ENCODE assay signal across 22 mouse cellular contexts in genomic region chr7:133085408-133085807, GRCm38 (mm10). TPM values are rescaled to one million over a fixed set of nuclear protein-coding genes. Genes with fewer than 3 reads are reported as not detected.
"Had no signal": no experiment of that assay in that cellular context is flagged by ENCODE, and none has a peak within 500 bp of the region (broad histone marks: within the 10 kb centered on the region; RNA-seq: fewer than 3 reads in every experiment).

No protein-coding gene starts in this region.

- DNase-seq: kidney, adult 8-10 months; kidney, postnatal 10 days; kidney, postnatal 36 days; layer of hippocampus, postnatal 36 days; left cerebral cortex, postnatal 4 days; liver, postnatal 0 days; lung, embryonic 14.5 days; right cerebral cortex, adult 18-20 months; right cerebral cortex, postnatal 14 days; right cerebral cortex, postnatal 4 days; thymus, postnatal 36 days had no signal

- H3K27ac ChIP-seq: kidney, embryonic 15.5 days; left cerebral cortex, adult 2 months; limb, embryonic 12.5 days; limb, embryonic 15.5 days; liver, embryonic 14.5 days; macrophage; midbrain, embryonic 13.5 days had no signal

- H3K27me3 ChIP-seq: kidney, embryonic 15.5 days; limb, embryonic 12.5 days; limb, embryonic 15.5 days; midbrain, embryonic 13.5 days had no signal

- H3K4me2 ChIP-seq: kidney, embryonic 15.5 days; limb, embryonic 12.5 days; limb, embryonic 15.5 days; liver, embryonic 11.5 days; lung, embryonic 14.5 days; midbrain, embryonic 13.5 days had no signal

- H3K9ac ChIP-seq: kidney, embryonic 15.5 days; limb, embryonic 12.5 days; limb, embryonic 15.5 days; liver, embryonic 14.5 days; liver, postnatal 0 days; lung, embryonic 14.5 days; midbrain, embryonic 13.5 days had no signal

- H3K4me3 ChIP-seq: kidney, embryonic 15.5 days; left cerebral cortex, adult 2 months; limb, embryonic 12.5 days; limb, embryonic 15.5 days; midbrain, embryonic 13.5 days had no signal

- ATAC-seq: liver, postnatal 0 days; lung, postnatal 0 days; midbrain, embryonic 13.5 days; midbrain, embryonic 16.5 days had no signal

- H3K9me3 ChIP-seq: kidney, embryonic 15.5 days; limb, embryonic 12.5 days; limb, embryonic 15.5 days; midbrain, embryonic 13.5 days had no signal

RNA-seq across cellular contexts. Expression of gene Fgfr2, which starts 37.7 kb away (rescaled TPM):
- total RNA-seq: monocyte, adult 5-6 weeks had no signal
- polyA plus RNA-seq: macrophage had no signal
